Mouse (Mus musculus): ENCODE measurements around the gene Ltbp3.

The Ltbp3 gene

GRCm38 (mm10) chr19:5740320-5741317 lies at the start of gene Ltbp3:
Ltbp3 (plus strand) TSS chr19:5740904.
- peak; percentile 85 to 89 for DNase-seq

GRCm38 (mm10) chr19:5691601-5692000 lies 49.1 kb upstream of the Ltbp3 start:
- DNase-seq: no peak

GRCm38 (mm10) chr19:5692086-5692912 lies 48.4 kb upstream of the Ltbp3 start:
- DNase-seq: peak in 1 of 2 experiments; percentile 29

GRCm38 (mm10) chr19:5692913-5693396 lies 47.7 kb upstream of the Ltbp3 start:
- peak in 1 of 2 experiments; percentile 37 for DNase-seq

- DNase-seq: no peak
Measured at GRCm38 (mm10) chr19:5693801-5694200, 46.9 kb upstream of the Ltbp3 start.

- peak; percentile 26 to 29 for DNase-seq
Measured at GRCm38 (mm10) chr19:5695849-5696462, 44.7 kb upstream of the Ltbp3 start.

- no peak for DNase-seq
Measured at GRCm38 (mm10) chr19:5704163-5704800, 36.4 kb upstream of the Ltbp3 start, which contains the start of gene Kcnk7. Kcnk7 (plus strand) TSS chr19:5704367.

- DNase-seq: no peak
Measured at GRCm38 (mm10) chr19:5704801-5705571, 35.7 kb upstream of the Ltbp3 start.

GRCm38 (mm10) chr19:5710068-5710467 lies 30.6 kb upstream of the Ltbp3 start:
- no peak for DNase-seq

- no peak for DNase-seq
Measured at GRCm38 (mm10) chr19:5710581-5710980, 30.1 kb upstream of the Ltbp3 start.

- peak; percentile 73 to 89 for DNase-seq
Measured at GRCm38 (mm10) chr19:5711218-5711617, 29.5 kb upstream of the Ltbp3 start.

GRCm38 (mm10) chr19:5711907-5712460 lies 28.7 kb upstream of the Ltbp3 start:
- no peak for DNase-seq

- DNase-seq: no peak
Measured at GRCm38 (mm10) chr19:5713255-5713654, 27.4 kb upstream of the Ltbp3 start.

GRCm38 (mm10) chr19:5713730-5714129 lies 27.0 kb upstream of the Ltbp3 start:
- DNase-seq: no peak

GRCm38 (mm10) chr19:5715793-5716688 lies 24.7 kb upstream of the Ltbp3 start:
- DNase-seq: peak; percentile 65 to 75

- DNase-seq: peak in 1 of 2 experiments; percentile 48
Measured at GRCm38 (mm10) chr19:5716955-5717354, 23.7 kb upstream of the Ltbp3 start.

GRCm38 (mm10) chr19:5721233-5721632 lies 19.5 kb upstream of the Ltbp3 start:
- no peak for DNase-seq

- no peak for DNase-seq
Measured at GRCm38 (mm10) chr19:5722848-5723425, 17.8 kb upstream of the Ltbp3 start.

- DNase-seq: no peak
Measured at GRCm38 (mm10) chr19:5723934-5724548, 16.7 kb upstream of the Ltbp3 start.

All from cerebellum, postnatal 25 days (tissue).